Mouse (Mus musculus): ENCODE data around the gene Mark1. TPM values are rescaled to one million over a fixed set of nuclear protein-coding genes. Genes with fewer than 3 reads are reported as not detected.

The Mark1 gene
- polyA plus RNA-seq, 1 experiment = 1.4 TPM

DNA sequence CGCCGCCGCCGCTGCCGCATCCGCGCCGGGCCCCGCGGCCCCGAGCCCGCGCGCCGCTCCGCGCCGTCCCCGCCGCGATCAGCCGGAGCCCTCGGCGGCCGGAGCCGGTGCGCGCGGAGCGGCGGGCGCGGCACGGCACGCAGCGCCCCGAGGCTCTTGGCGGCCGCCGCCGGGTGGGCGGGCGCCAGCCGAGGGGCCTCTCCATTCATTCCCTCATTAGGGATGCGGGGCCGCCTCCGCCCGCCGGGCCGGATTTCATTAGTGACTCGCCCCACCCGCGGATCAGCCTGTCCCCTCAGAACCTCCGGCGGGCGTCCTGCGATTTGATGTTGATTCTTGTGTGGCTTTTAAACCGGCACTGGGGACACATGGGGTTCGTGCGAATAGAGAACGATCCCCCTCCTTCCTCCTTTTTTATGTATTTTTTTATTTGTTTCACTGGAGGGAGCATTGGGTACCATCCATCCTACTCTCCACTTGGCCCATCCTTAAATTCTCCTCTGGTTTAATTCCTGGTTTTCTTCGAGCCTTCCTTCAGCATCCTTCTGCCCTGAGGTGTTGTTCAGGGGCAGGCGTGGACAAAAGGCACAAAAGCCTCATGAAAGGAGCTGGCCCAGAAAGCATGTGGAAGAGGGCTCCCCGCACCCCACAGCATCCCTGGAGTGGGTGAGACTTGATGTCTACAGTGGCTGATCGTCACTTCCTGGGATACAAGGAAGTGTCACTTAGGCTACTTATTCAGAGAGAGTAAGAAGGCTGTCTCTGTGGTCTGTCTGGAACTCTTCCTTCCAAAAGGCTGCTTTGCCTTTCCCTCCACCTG, 620 bp upstream of the Mark1 start:
- H3K4me3 ChIP-seq (replicated peaks; ENCODE audit: control insufficient read depth, low read depth, low read length) = no peak overlapping the region
- no peak overlapping the region for H3K27ac ChIP-seq (ENCODE audit: control insufficient read depth, insufficient read depth, low read depth, low read length, poor library complexity)
- TF ChIP-seq CTCF (IDR thresholded peaks at IDR 0.05; ENCODE audit: control insufficient read depth, insufficient read depth, low read length) = no peak
- no peak for TF ChIP-seq POLR2A (IDR thresholded peaks at IDR 0.05; ENCODE audit: borderline replicate concordance, control insufficient read depth, low read depth, low read length)
- 28% methylated on average over 65 of the region's 65 CpGs for WGBS
- no peaks in the 10 kb centered on the region for H3K4me1 ChIP-seq (ENCODE audit: control insufficient read depth, insufficient read depth, low read length)

- no peaks in the 10 kb centered on the region for H3K4me1 ChIP-seq (ENCODE audit: control insufficient read depth, insufficient read depth, low read length)
- TF ChIP-seq CTCF (IDR thresholded peaks at IDR 0.05; ENCODE audit: control insufficient read depth, insufficient read depth, low read length) = no peak
- no peak for TF ChIP-seq POLR2A (IDR thresholded peaks at IDR 0.05; ENCODE audit: borderline replicate concordance, control insufficient read depth, low read depth, low read length)
- WGBS = 12% methylated on average over 2 of the region's 2 CpGs
- H3K4me3 ChIP-seq (replicated peaks; ENCODE audit: control insufficient read depth, low read depth, low read length) = no peak overlapping the region
- no peak overlapping the region for H3K27ac ChIP-seq (ENCODE audit: control insufficient read depth, insufficient read depth, low read depth, low read length, poor library complexity)
Measured at GRCm38 (mm10) chr1:184998631-184999030, 739 bp downstream of the Mark1 start.

- Histone ChIP-seq H3K4me1 (ENCODE audit: control insufficient read depth, insufficient read depth, low read length) (no peaks in the 10 kb centered on the region), H3K4me3 (replicated peaks; ENCODE audit: control insufficient read depth, low read depth, low read length) (no peak overlapping the region), H3K27ac (ENCODE audit: control insufficient read depth, insufficient read depth, low read depth, low read length, poor library complexity) (no peak overlapping the region)
- WGBS = 69% methylated on average over 9 of the region's 9 CpGs
- TF ChIP-seq CTCF (IDR thresholded peaks at IDR 0.05; ENCODE audit: control insufficient read depth, insufficient read depth, low read length) (no peak), POLR2A (IDR thresholded peaks at IDR 0.05; ENCODE audit: borderline replicate concordance, control insufficient read depth, low read depth, low read length) (no peak)
Measured at GRCm38 (mm10) chr1:184998161-184998560, 1.2 kb downstream of the Mark1 start.

DNA sequence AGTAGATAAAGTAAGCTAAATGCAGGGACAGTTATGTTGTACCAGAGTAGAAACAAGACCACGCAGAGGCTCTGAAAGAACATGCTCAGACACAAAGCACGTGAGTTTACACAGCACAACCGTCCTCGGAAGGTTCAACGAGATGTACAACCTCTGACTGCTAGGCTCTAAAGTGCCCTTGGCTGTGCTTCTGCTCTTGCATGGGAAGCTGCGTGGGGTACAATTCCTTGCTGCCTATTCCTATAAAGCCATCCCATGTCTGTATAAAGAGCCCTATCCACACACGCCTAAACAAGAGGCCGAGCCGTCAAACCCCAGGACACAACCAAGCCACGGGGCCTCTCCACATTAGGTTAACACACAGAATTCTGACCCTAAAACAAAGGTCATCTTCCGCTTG, 1.9 kb downstream of the Mark1 start:
- no peak overlapping the region for H3K27ac ChIP-seq (ENCODE audit: control insufficient read depth, insufficient read depth, low read depth, low read length, poor library complexity)
- H3K4me1 ChIP-seq (ENCODE audit: control insufficient read depth, insufficient read depth, low read length) = no peaks in the 10 kb centered on the region
- no peak overlapping the region for H3K4me3 ChIP-seq (replicated peaks; ENCODE audit: control insufficient read depth, low read depth, low read length)
- no peak for TF ChIP-seq POLR2A (IDR thresholded peaks at IDR 0.05; ENCODE audit: borderline replicate concordance, control insufficient read depth, low read depth, low read length)
- no peak for TF ChIP-seq CTCF (IDR thresholded peaks at IDR 0.05; ENCODE audit: control insufficient read depth, insufficient read depth, low read length)
- WGBS = 88% methylated on average over 11 of the region's 11 CpGs

GRCm38 (mm10) chr1:184995335-184995734, 4.0 kb downstream of the Mark1 start:
- WGBS = 71% methylated on average over 4 of the region's 4 CpGs
- Histone ChIP-seq H3K27ac (ENCODE audit: control insufficient read depth, insufficient read depth, low read depth, low read length, poor library complexity) (no peak overlapping the region), H3K4me1 (ENCODE audit: control insufficient read depth, insufficient read depth, low read length) (no peaks in the 10 kb centered on the region), H3K4me3 (replicated peaks; ENCODE audit: control insufficient read depth, low read depth, low read length) (no peak overlapping the region)
- no peak for TF ChIP-seq CTCF (IDR thresholded peaks at IDR 0.05; ENCODE audit: control insufficient read depth, insufficient read depth, low read length)
- no peak for TF ChIP-seq POLR2A (IDR thresholded peaks at IDR 0.05; ENCODE audit: borderline replicate concordance, control insufficient read depth, low read depth, low read length)

DNA sequence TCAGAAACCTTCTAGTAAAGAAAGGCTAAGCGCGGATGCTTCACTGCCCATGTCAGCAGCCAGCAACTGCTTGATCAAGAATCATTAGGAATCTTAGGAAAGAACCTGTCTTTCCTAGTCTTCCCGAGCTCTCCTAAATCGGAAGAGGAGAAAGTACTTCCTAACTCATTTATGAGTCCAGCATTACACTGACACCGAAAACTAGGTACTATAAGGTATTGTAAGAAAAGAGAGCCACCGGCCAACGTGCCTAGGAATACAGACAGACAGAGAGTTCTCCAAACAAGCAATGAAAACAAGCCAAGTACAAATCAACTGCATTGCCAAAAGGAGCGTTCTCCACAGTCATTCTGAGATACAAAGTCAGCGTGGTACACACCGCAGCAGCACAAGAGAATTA, 8.2 kb downstream of the Mark1 start:
- H3K4me3 ChIP-seq (replicated peaks; ENCODE audit: control insufficient read depth, low read depth, low read length) = no peak overlapping the region
- 82% methylated on average over 10 of the region's 10 CpGs for WGBS
- no peak overlapping the region for H3K27ac ChIP-seq (ENCODE audit: control insufficient read depth, insufficient read depth, low read depth, low read length, poor library complexity)
- H3K4me1 ChIP-seq (ENCODE audit: control insufficient read depth, insufficient read depth, low read length) = no peaks in the 10 kb centered on the region
- TF ChIP-seq CTCF (IDR thresholded peaks at IDR 0.05; ENCODE audit: control insufficient read depth, insufficient read depth, low read length) = no peak
- TF ChIP-seq POLR2A (IDR thresholded peaks at IDR 0.05; ENCODE audit: borderline replicate concordance, control insufficient read depth, low read depth, low read length) = no peak

DNA sequence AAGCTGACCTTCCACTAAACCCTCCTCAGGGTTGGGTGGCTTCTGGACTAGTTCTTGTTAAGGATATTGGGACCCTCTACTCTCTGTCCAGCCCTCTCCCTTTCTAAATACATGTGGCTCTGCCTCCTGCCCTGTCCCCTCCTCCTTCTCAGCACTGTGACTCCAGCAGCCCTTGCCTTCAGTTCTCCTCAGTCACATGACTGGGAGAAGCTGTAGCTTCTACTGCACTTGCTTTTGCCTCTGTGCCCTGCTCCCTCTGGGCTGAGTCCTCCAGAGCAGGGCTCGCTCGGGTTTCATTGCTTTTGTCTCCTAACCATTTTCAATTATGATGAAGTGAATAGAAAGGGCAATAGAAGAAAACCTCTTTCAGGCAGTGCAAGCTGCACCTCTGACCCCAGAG, 12.6 kb downstream of the Mark1 start:
- 73% methylated on average over 2 of the region's 2 CpGs for WGBS
- Histone ChIP-seq H3K27ac (ENCODE audit: control insufficient read depth, insufficient read depth, low read depth, low read length, poor library complexity) (no peak overlapping the region), H3K4me1 (ENCODE audit: control insufficient read depth, insufficient read depth, low read length) (no peaks in the 10 kb centered on the region), H3K4me3 (replicated peaks; ENCODE audit: control insufficient read depth, low read depth, low read length) (no peak overlapping the region)
- TF ChIP-seq POLR2A (IDR thresholded peaks at IDR 0.05; ENCODE audit: borderline replicate concordance, control insufficient read depth, low read depth, low read length) = no peak
- TF ChIP-seq CTCF (IDR thresholded peaks at IDR 0.05; ENCODE audit: control insufficient read depth, insufficient read depth, low read length) = no peak

GRCm38 (mm10) chr1:184984723-184985122, 14.6 kb downstream of the Mark1 start:
- Histone ChIP-seq H3K27ac (ENCODE audit: control insufficient read depth, insufficient read depth, low read depth, low read length, poor library complexity) (no peak overlapping the region), H3K4me1 (ENCODE audit: control insufficient read depth, insufficient read depth, low read length) (no peaks in the 10 kb centered on the region), H3K4me3 (replicated peaks; ENCODE audit: control insufficient read depth, low read depth, low read length) (no peak overlapping the region)
- TF ChIP-seq POLR2A (IDR thresholded peaks at IDR 0.05; ENCODE audit: borderline replicate concordance, control insufficient read depth, low read depth, low read length) = no peak
- TF ChIP-seq CTCF (IDR thresholded peaks at IDR 0.05; ENCODE audit: control insufficient read depth, insufficient read depth, low read length) = no peak
- WGBS = 84% methylated on average over 2 of the region's 2 CpGs
